In genomic region chr1:172027010-172027808, GRCm38 (mm10) we compare ENCODE assay signal across 8 mouse cellular contexts. TPM values are rescaled to one million over a fixed set of nuclear protein-coding genes. Genes with fewer than 3 reads are reported as not detected.
A peak's percentile ranks its signal among the peaks of the same experiment; 100 is the strongest.
DNase-seq lines count a peak whose midpoint lies in the region; ATAC-seq and TF ChIP-seq lines count a peak whose summit lies in the region.

No protein-coding gene starts in this region.

- H3K36me3 ChIP-seq in hindbrain, postnatal 0 days (ENCODE audit: insufficient read depth, low read length): no peaks in the 10 kb centered on the region

- H3K27ac ChIP-seq in hindbrain, postnatal 0 days: peak overlapping the region; percentile 92

- peak; percentile 88 for ATAC-seq in hindbrain, postnatal 0 days

- peak overlapping the region; percentile 80 for H3K9ac ChIP-seq in hindbrain, postnatal 0 days (replicated peaks; ENCODE audit: low read length)

- H3K4me1 ChIP-seq in hindbrain, postnatal 0 days (ENCODE audit: insufficient read depth, low read length): peaks cover 24% of the 10 kb centered on the region

- WGBS in hindbrain, postnatal 0 days: 1% methylated on average over 44 of the region's 54 CpGs

- no peak for TF ChIP-seq CTCF in hindbrain, postnatal 0 days (IDR thresholded peaks at IDR 0.05; ENCODE audit: low read depth)

- no peaks in the 10 kb centered on the region for H3K27me3 ChIP-seq in hindbrain, postnatal 0 days (ENCODE audit: insufficient read depth, low read length)

- H3K4me3 ChIP-seq in hindbrain, postnatal 0 days (ENCODE audit: low read length): peak overlapping the region; percentile 76

- peak; percentile 93 for DNase-seq in ZHBTc4 (ENCODE audit: low read depth, low spot score)
- peak; percentile 92 to 95 for DNase-seq in cerebellum, postnatal 36 days
- peak; percentile 54 to 58 for DNase-seq in gastrocnemius, adult 8-10 months (ENCODE audit: low spot score in 2 of 2)
- peak; percentile 94 for DNase-seq in hindbrain, postnatal 0 days (ENCODE audit: low spot score)
- DNase-seq in left cerebral cortex, adult 18-20 months (ENCODE audit: low spot score in 2 of 2): peak; percentile 74 to 82
- peak; percentile 92 to 93 for DNase-seq in lung, postnatal 4 days
- peak; percentile 90 for DNase-seq in retina, postnatal 7 days (ENCODE audit: low read depth, low spot score)
- DNase-seq in urinary bladder, adult 18-20 months (ENCODE audit: low spot score in 2 of 2): peak; percentile 65 to 81

- peak overlapping the region; percentile 77 for H3K4me2 ChIP-seq in hindbrain, postnatal 0 days (ENCODE audit: low read depth, low read length)

- no peaks in the 10 kb centered on the region for H3K9me3 ChIP-seq in hindbrain, postnatal 0 days (ENCODE audit: low read length)

RNA-seq across cellular contexts. Expression of gene Vangl2, which starts 1.0 kb away (rescaled TPM):
- 1 to 10 TPM in 1 of 4 experiments, under 1 TPM in 3; 0.75 to 1.4 (median 0.85) TPM for total RNA-seq in gastrocnemius, adult 8-10 months (2022)
- 86.6 and 117 TPM in 2 replicates for total RNA-seq in hindbrain, postnatal 0 days (2014; rRNA removed)
- 33.0 and 36.5 TPM in 2 replicates for polyA plus RNA-seq in hindbrain, postnatal 0 days (2015; fragmentation: Nextera tagmentation; extraction: Ambion mirVana)
- total RNA-seq in left cerebral cortex, adult 18-20 months (2021): 10 to 100 TPM; 10.2 to 13.7 TPM

RNA-seq across cellular contexts. Expression of gene Nhlh1, which starts 30.2 kb away (rescaled TPM):
- total RNA-seq in gastrocnemius, adult 8-10 months (2022): not detected
- 13.3 and 17.3 TPM in 2 replicates for total RNA-seq in hindbrain, postnatal 0 days (2014; rRNA removed)
- 2.3 and 2.4 TPM in 2 replicates for polyA plus RNA-seq in hindbrain, postnatal 0 days (2015; fragmentation: Nextera tagmentation; extraction: Ambion mirVana)
- total RNA-seq in left cerebral cortex, adult 18-20 months (2021): under 1 TPM; 0.28 to 0.40 TPM

RNA-seq across cellular contexts. Expression of gene Copa, which starts 55.1 kb away (rescaled TPM):
- total RNA-seq in gastrocnemius, adult 8-10 months (2022): 100 to 1,000 TPM in 1 of 4 experiments, 10 to 100 TPM in 3; 82.9 to 101 (median 85.3) TPM
- total RNA-seq in hindbrain, postnatal 0 days (2014; rRNA removed): 189 and 191 TPM in 2 replicates
- polyA plus RNA-seq in hindbrain, postnatal 0 days (2015; fragmentation: Nextera tagmentation; extraction: Ambion mirVana): 136 and 142 TPM in 2 replicates
- 100 to 1,000 TPM; 147 to 151 TPM for total RNA-seq in left cerebral cortex, adult 18-20 months (2021)

RNA-seq across cellular contexts. Expression of gene Ncstn, which starts 55.4 kb away (rescaled TPM):
- 10 to 100 TPM; 23.6 to 28.9 (median 24.8) TPM for total RNA-seq in gastrocnemius, adult 8-10 months (2022)
- total RNA-seq in hindbrain, postnatal 0 days (2014; rRNA removed): 77.5 and 86.9 TPM in 2 replicates
- polyA plus RNA-seq in hindbrain, postnatal 0 days (2015; fragmentation: Nextera tagmentation; extraction: Ambion mirVana): 95.0 and 101 TPM in 2 replicates
- total RNA-seq in left cerebral cortex, adult 18-20 months (2021): 10 to 100 TPM; 56.6 to 59.3 TPM

Comparison
In these comparisons a context has a peak if more than half of its experiments do, and no peak if none do; other contexts are left out.
1. Peak in every context shown above with its lines: DNase-seq, ATAC-seq, H3K4me3 ChIP-seq and H3K27ac ChIP-seq.
2. RNA of gene Vangl2, which starts 1.0 kb away (total RNA-seq): 86.6 to 117 TPM in hindbrain, postnatal 0 days and 10.2 to 13.7 TPM in left cerebral cortex, adult 18-20 months; 0.75 to 1.4 TPM in gastrocnemius, adult 8-10 months; every median in the first group is over 4 times any median in the second.
3. RNA of gene Nhlh1, which starts 30.2 kb away (total RNA-seq): 13.3 to 17.3 TPM in hindbrain, postnatal 0 days; 0.28 to 0.40 TPM in left cerebral cortex, adult 18-20 months and not detected in gastrocnemius, adult 8-10 months; every median in the first group is over 10 times any median in the second.